Mouse (Mus musculus): Measurements from ENCODE around the gene B4galt7.

- TF ChIP-seq MAX (IDR thresholded peaks at IDR 0.05) (no peak), CTCF (IDR thresholded peaks at IDR 0.05; ENCODE audit: control insufficient read depth, insufficient read depth, insufficient read length) (no peak), MYOG (IDR thresholded peaks at IDR 0.05; ENCODE audit: control insufficient read depth, extremely low read depth, insufficient read length) (no peak), USF1 (IDR thresholded peaks at IDR 0.05; ENCODE audit: low read depth) (no peak), CEBPB (IDR thresholded peaks at IDR 0.05; ENCODE audit: low read depth) (no peak), MYOD1 (IDR thresholded peaks at IDR 0.05; ENCODE audit: control insufficient read depth, insufficient read length, low read depth) (no peak), FOSL1 (IDR thresholded peaks at IDR 0.05; ENCODE audit: insufficient read depth, low read length, poor library complexity, severe bottlenecking) (no peak)
Observed at GRCm38 (mm10) chr13:55574321-55574720, 25.4 kb upstream of the B4galt7 start.
